Mouse (Mus musculus) adrenal gland, postnatal 14 days (tissue): ENCODE results near the gene Cela1. TPM values are rescaled to one million over a fixed set of nuclear protein-coding genes. Genes with fewer than 3 reads are reported as not detected.

Experiments used
- DNase-seq: peaks from one replicate; pipeline ENCODE4 v3.0.0; 2021; ENCODE audit warnings: mixed read lengths
- long read RNA-seq, 2 experiments: library from polyadenylated mRNA; stranded (forward); transcript quantifications; one replicate each; pipeline ENCODE4 v2.0.0; 2021
- total RNA-seq: library from RNA; stranded (reverse); gene quantifications from 2 replicates; pipeline ENCODE4 v1.2.3, GENCODE M21; 2021

The Cela1 gene
- total RNA-seq = 26.1 and 32.9 TPM in 2 replicates
- long read RNA-seq, experiment 1, transcript Cela1-201 (8 exons, 1,108 nt) = major isoform, 13 of 46 reads
- long read RNA-seq, experiment 1, partial matches to known transcripts = 31 of 46 reads
- long read RNA-seq, experiment 1, other reads (novel, unspliced or antisense) = 1 of 46 reads
- long read RNA-seq, experiment 2, transcript Cela1-201 (8 exons, 1,108 nt) = major isoform, 11 of 35 reads
- long read RNA-seq, experiment 2, partial matches to known transcripts = 22 of 35 reads
- long read RNA-seq, experiment 2, other reads (novel, unspliced or antisense) = 2 of 35 reads

DNA sequence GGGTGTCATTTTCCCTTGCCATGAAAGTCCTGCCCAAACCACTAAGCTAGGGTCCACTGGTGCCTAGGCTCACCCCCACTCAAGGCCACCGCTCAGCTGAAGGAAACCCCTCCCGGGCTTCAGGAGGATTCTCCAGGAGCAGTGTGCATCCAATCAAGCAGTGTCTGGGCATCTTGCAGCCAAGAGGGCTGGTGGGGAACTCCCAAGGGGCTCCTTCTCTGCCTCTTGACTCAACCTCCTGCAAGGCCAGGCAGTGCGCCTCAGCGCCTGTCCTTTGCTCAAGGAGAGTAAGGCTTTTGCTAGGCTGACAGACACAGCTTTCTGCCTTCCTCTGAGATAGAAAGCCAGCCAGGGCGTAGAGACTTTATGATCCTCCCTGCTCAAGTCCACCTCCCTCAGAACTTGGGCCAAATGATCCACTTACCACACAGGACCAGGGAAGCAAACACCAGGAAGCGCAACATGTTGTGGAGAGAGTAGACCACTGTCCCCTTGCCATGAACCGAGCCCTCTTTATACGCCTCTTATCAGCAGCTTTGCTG lies at the start of gene Cela1:
Cela1 (minus strand) TSS at position 492 of the 542 bp plus-strand sequence.
- DNase-seq = peak; percentile 56

DNA sequence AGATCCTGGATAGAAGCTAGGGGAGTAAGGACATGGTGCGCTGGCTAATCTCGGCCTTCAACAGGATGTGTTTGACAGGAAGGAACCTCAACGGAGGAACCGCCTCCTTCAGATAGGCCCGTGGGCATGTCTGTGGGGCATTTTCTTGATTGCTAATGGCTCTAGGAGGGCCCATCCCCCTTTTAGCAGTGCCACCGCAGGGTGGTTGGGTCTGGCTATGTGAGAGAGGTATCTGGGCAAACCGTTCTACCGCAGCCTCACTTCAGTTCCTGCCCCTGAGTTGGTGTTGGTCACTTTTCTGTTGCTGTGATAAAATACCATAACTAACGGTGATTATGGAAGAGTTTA lies 48.2 kb upstream of the Cela1 start:
- DNase-seq = no peak

DNA sequence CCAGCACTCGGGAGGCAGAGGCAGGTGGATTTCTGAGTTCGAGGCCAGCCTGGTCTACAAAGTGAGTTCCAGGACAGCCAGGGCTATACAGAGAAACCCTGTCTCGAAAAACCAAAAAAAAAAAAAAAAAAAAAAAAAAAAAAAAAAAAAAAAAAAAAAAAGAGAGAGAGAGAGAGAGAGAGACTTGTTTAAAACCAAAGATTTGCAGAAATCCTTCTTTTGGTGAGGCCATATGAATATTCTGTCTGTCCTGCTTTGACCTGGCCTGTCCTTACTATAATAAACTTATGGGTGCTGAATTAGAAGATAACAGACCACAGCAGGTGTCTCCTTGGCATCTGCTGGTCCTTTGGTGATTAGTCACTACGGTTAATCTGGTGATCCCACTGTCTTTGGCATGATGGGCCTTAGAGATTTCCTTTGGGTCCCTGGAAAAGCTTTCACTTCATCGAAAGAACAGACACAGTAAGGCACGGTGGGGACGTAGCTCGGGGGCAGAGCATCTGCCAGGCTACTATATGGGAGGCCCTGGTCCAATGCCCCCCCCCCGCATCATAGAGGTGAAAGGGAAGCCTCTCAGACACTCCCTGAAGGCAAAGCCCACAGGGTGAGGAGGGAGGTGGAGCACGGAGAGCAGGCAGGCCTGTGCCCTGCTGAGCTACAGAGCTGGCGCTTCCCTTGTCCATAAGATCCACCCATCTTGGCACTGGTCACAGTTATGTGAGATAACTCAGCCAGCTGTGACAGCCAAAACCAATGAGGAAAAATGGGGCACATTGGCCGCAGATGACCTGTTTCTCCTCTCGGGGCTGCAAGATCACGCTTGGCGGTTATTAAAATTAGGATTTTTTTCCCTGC lies 47.6 kb upstream of the Cela1 start:
- DNase-seq = peak; percentile 48

DNA sequence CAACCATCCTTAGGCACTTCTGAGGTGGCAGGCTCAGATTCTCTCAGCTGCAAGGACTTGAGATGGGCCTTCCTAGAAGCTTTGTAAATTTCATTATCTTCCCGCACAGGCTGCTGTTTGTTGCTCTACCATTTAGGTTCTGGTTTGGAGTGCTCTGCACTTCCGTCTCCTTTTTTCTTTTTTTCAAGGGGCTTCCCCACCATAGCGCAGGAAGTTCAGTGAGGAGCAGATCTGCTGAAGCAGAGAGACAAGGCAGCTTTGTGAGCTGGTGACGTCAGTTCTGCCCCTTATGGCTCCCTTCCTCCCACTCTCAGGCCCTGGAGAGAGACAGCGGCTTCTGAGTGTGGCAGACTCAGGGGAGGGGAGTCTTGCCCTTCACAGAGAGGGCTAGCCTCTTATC lies 44.9 kb upstream of the Cela1 start:
- peak; percentile 39 for DNase-seq

DNA sequence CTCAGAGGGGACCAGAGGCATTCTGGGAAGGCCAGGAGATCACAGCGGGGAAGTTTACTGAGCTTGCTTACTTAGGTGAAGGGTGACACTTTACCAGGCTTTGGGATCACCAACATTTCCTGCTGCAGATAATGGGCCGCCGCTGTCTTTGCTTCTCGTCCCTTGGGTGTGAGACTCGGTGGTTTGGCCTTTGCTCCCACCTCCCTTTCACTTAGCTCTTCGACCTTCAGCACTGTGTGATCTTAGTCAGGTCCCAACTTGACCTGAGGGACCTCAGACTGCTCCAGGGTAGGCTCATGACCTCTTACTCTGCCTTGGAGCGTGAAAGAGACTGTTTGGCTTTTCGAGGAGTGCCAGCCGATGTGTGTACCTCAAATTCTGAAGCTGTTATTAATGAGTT lies 43.4 kb upstream of the Cela1 start:
- peak; percentile 1 for DNase-seq

DNA sequence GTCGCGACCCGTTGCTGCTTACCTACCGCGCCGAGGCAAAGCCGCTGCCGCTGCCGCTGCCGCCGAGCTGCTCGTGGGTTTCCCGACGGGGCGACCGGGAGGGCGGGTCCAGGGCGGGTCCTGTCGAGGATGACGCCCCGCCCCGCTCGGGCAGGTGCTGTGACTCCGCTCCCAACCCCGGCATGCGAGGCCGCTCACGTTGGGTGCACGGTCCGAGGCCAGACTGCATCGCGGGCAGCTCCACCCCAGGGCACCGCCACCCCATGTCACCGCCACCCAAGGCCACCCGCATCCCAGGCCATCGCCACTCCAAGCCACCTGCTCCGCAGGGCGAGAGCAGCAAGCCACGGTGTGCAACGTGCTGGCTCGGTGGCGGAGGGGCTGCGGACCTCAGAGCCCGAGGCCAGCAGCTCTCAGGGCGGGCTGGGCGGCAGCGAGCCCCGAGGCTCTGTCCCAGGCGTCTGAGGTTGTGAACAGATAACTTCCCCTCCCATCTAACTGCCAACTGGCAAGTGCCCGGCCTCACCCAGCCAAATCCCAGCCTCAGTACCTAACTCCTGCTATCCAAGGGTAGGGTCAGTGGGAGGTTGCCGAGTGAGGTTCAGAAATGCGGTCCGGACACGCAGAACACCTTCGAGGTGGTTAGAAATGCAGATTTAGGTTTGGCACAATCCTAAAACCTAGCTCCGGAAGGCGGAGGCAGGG lies 41.7 kb upstream of the Cela1 start, which contains the start of gene Galnt6:
Galnt6 (minus strand) TSS at position 96 of the 705 bp plus-strand sequence.
- DNase-seq = peak; percentile 55

DNA sequence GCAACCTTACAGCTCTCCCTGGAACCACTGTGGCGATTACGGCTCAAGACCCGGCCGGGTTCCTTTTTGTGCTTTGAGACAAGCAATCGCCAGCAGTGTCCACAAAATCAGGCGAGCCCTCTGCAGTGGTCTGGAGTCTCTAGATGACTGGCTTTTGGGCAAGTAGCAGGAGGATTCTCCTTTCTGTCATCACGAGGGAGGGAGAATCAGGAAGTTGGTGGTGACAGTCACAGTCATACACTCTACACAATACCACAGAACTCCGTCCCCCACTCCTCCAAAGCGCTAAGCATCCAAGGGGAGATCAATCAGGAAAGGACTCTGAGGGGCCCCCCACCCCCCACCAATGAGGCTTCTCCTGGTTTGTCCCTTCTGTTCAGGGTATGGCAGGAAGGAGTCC lies 40.9 kb upstream of the Cela1 start:
- peak; percentile 14 for DNase-seq

DNA sequence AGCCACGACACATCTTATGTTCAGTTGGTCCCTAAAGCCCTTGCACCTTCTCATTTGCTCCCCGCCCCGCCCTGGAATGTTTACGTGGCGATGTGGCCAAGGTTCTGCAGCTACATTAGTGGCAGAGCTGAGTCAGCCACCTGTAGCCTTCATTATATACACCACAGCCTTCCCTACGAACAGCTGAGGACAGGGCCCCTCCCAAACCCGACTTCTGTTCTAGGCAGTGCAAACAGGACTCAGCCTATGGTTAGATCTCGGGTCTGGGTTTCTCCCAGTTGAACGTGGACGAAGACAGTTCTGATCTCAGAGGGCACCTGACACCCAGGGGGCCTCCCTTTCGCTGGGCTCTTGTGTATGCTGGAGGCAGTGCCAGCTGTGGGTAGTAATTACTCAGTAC lies 40.1 kb upstream of the Cela1 start:
- peak; percentile 2 for DNase-seq

DNA sequence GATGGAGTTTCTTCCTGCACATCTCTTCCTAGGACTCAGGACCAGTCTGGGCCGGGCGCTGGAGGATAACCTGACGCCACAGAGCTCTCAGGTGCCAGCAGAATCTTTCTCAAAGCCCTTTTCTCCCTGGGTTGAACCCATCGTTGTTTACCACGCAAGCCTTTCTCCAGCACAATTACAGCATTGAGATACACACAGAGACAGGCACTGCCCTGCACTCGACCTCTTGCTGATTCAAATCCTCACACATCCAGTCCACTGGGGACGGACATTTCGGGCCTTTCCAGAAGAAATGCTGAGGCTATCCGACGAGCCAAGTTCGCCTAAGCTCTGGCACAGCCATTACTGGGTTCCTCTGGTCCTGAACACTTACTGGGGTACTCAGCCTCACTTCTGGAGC lies 39.0 kb upstream of the Cela1 start:
- peak; percentile 1 for DNase-seq

DNA sequence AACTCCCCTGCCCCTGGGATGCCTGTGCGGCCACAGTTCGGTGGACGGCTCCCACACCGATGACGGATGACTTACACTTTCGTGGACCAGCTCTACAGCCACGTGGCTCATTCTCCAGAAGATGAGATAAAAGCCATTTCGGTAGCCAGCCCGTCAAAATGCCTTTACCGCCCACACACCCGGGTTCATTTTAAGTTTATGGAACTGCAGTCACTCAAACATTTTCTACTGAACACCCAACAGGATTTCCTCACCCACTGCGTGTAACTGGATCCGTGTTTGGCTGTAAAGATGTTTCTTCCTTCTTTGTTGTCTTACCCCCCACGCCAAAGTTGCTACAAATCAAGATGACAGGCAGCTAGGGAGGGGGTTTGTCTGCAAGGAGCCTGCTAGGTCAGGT lies 35.8 kb upstream of the Cela1 start:
- DNase-seq = peak; percentile 12

DNA sequence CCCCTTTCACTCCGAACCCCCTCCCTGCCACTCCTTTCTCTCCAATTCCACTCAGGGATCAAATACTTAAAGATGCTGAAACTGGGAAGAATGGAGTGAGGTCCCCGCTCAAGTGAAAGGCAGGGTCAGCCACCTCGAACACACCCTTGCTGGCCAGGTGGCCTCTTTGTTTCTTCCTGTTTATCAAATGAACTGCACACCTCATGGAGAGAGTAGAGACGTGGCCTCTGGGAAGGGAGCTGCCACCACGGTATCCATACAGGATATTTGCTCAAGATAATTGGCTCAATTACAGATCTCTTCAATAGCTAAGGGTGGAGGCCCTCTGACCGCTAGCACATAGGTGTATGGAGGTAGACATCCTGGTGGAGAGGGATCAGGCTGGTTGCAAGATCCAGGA lies 34.8 kb upstream of the Cela1 start:
- peak; percentile 1 for DNase-seq

DNA sequence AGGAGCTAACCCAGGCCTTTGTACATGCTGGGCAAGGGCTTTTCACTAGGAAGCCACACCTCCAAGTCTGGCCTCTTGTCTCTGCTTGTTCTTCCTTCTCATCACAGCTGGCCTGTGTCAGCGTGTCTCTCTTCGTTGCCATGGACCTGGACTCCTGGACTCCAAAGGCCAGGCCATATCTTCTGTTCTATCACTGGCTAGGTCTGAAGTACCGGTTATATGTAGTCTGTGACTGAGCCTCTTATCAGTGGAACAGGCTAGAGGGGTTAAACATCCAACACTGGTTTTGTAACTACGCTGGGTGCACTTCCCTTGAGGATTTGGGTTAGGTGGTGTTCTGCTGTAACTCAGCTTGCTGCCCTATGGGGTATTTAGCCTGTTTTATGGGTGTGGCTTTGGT lies 34.3 kb upstream of the Cela1 start:
- peak; percentile 4 for DNase-seq

DNA sequence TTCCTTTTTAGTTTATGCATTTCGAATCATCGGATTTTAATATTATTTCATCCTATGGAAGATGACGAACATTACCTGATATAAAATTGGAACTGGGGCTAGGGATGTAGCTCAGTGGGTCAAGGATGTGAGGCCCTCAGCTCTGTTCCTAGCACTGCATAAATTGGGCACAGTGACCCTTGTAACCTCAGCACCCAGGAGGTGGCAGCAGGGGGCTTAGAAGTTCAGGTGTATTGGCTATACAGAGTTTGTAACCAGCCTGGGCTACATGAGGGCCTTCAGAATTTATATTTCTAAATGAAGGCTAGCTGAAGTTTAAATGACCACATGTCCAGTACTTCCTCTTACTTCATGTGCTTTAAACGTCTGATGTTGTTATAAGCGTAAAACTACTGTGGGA lies 33.7 kb upstream of the Cela1 start:
- peak; percentile 1 for DNase-seq

DNA sequence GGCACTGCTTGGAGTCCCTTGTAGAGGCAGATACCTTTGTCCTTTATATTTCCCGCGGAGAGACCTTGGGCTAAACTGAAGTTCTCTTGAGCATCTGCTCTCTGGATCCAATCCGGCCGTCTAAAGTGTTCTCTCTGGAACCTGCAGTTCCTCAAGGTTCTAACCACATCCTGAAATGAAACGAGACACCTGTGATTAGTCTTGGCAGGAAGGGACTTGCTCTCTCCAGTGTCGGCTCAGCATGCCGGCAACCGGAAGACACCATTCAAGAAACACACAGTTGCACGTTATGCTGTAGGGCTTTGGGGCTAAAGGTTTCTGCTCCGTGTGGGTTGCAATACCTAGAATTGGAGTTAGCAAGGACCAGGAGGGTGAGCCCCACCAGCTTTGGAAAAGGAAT lies 32.3 kb upstream of the Cela1 start:
- DNase-seq = peak; percentile 3

DNA sequence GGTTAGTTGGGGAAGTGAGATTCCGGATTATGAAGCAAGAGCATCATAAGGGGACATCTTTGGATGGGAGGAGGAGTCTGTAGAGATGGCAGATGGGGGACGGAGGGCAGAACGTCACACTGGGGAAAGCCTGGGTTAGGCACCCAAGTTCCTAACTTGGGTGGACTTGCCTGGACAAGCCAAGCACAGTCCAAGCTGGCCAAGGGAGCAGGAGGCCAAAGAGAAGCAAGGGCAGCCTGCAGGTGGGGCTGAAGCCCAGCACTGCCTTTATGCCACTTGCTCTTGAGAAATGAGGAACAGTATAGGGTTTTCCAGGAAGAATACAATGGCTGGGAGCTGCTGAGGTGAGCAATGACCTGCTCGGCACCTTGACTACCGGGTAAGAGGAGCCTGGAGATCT lies 31.5 kb upstream of the Cela1 start:
- DNase-seq = peak; percentile 3

DNA sequence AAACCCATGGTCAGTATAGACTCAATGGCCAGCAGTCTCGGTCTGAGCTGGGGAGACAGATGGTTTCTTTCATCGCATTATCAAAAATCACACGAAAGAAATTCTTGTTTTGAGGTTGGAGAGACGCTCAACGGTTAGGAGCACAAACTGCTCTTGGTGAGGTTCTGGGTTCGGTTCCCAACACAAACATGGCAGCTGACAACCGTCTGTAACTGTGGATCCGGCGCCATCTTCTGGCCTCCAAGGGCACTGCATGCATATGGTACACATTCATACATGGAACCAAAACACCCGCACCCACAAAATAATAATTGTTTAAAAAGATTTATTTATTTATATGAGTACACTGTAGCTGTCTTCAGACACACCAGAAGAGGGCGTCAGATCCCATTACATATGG lies 30.9 kb upstream of the Cela1 start:
- peak; percentile 24 for DNase-seq

DNA sequence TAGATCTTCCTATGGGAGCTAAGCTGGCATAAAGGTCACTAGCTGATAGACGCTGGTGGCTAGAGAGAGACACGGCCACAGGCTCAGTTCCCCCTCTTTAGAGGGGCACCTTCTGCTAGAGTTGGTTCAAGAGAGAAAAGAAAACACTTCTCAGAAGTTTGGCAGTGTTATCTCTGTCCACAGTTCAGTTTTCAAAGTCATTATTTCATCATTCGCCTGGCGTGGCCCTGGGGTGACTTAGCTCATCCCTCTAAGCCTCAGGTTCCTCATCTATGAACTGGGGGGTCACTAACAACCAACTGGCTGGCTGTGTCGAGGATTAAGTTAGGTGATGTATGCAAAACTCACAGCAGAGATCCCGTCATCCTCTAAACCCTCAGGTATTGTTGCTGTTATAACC lies 30.2 kb upstream of the Cela1 start:
- peak; percentile 2 for DNase-seq

DNA sequence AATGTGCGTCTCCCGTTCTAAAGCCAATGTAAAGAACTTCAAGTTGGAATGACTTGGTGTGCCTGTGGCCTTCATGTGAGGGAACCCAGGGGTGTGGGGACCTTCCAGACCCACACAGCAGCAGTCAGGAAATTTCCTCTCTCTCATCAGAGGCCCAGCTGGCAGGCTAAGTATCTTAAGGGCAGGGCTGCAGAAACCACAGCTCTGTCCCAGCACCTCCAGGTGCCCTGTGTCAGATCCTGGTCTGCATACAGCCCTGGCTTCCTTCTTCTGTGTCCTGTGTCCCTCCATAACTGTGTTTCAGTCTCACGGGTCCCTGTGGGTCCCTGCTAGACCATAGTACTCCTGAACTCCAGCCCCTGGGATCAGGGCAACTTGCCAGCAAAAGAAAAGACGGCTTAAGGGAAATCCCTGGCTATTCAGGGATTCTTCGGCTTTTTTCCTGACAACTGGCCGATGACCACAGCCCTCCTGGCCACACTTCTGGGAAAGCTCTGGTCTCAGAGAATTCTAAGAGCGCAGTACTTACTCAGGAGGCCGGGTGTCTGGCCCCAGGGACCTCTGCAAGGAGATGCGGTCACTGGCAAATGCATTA lies 27.8 kb upstream of the Cela1 start:
- no peak for DNase-seq

DNA sequence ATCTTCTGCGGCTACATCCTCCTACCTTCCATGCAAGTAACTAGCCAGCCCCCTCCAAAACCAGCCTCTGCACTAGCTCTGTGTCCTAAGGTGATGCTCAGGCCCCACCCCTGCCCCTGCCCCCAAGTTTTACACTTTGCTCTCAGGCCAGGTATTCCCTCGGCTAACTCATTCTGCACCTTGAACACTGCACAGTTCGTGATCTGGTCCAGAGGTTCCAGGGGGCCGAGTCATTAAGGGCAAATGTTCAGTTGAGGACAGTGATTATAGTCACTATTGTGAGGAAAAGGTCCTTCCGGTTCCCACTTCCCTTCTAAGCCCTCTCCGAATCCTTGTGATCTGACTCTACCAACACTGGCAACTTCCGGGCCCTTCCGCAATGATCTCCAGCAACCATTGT lies 26.7 kb upstream of the Cela1 start:
- DNase-seq = no peak

DNA sequence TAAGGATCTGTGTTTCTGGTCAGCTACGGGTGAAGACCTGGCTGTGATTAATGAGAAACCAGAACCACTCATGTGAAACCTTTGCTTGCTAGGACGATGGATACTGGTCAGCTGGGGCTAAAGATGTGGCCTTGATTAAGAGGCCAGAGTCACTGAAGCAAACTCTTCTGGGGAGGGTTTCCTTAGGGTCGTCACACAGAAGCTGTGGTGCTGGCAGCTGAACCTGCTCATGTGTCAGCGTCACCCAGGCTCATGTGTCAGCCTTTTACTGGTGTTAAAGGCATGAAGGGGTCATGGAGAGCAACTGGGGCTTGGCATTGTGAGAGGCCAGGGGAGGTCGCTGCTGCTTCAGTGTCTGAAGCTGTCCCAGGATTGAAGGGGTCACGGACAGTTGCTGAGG lies 23.1 kb upstream of the Cela1 start:
- no peak for DNase-seq

DNA sequence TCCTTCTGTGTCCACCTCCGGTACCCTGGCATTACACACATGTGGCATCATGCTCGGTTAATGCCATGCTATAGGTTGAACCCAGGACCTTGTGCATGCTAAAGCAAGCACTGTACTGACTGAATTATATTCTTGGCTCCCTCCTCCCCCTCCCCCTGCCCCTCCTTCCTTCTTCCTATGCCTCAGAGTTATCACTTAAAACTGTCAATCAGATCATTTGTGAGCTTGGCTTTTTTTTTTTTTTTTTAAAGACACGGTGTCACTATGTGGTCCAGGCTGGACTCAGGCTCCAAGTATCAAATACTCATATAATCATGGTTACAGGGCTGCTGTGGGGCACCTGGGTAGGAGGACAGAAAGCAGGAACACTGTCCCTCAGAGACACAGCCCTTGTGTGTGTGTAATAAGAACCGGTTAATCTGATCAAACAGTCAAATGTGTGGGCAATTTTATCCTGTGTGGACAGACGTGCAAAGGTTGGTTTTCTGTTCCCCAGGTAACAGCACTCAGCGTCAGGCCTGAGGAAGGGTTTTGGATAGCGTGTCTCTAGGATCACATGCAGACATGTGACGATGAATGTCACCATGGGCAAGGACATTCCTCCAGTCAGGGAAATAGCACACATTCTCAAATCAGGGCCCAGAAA lies 20.8 kb upstream of the Cela1 start:
- no peak for DNase-seq

DNA sequence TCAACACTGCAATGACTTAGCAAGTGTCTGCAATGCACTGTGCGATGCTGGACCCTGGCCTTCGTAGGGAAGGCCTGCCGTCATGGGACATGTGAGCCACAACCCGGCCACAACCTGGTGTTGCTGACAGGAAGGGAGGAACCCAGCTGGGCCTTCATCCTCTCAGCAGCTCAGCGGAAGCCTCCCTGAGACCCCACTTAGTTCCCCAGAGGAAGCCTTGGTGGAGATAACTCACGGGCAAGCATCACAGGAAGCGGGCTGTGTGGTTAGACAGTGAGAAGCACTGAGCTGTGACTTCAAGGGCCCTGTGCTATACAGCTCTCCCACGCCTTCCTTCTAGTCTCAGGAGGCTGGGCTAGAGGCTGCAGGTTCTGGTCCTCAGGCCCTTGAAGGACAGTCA lies 18.5 kb upstream of the Cela1 start:
- no peak for DNase-seq
